Mouse (Mus musculus) midbrain, embryonic 10.5 days (tissue): ENCODE measurements at regions not wholly inside any gene's neighbourhood (a gene's known extent, or its start where the extent isn't known, plus 50 kb on each side); places are given as distances from the start of the nearest gene placed in this dataset.

Source experiments
- DNase-seq: peaks from one replicate; pipeline ENCODE4 v3.0.0-alpha.2; 2017; ENCODE audit warnings: low spot score
- H3K27ac ChIP-seq: fragments of 300-500 bp; sonication (generic); replicated peaks from 2 replicates; pipeline ENCODE4 v1.5.1; 2016; ENCODE audit warnings: mild to moderate bottlenecking
- H3K27me3 ChIP-seq: fragments of 300-500 bp; sonication (generic); 2 replicates; pipeline ENCODE4 v1.6.1; 2016; ENCODE audit warnings: low read depth, mild to moderate bottlenecking; ENCODE audit not compliant: poor library complexity, severe bottlenecking
- H3K36me3 ChIP-seq: fragments of 300-500 bp; sonication (generic); 2 replicates; pipeline ENCODE4 v1.6.1; 2016; ENCODE audit warnings: mild to moderate bottlenecking, moderate library complexity
- H3K4me1 ChIP-seq: fragments of 300-500 bp; sonication (generic); 2 replicates; pipeline ENCODE4 v1.6.1; 2016
- H3K4me3 ChIP-seq: fragments of 300-500 bp; sonication (generic); 2 replicates; pipeline ENCODE4 v1.5.1; 2016; ENCODE audit warnings: mild to moderate bottlenecking, moderate library complexity
- H3K9me3 ChIP-seq: fragments of 300-500 bp; sonication (generic); replicated peaks from 2 replicates; pipeline ENCODE4 v1.6.1; 2016; ENCODE audit warnings: mild to moderate bottlenecking
- WGBS: fragments of 180-500 bp; shearing (Covaris S2); methylation state at CpG from one replicate; pipeline ENCODE4 v1.1.7; 2016; 5-methylcytosine and 5-hydroxymethylcytosine counted together

DNA sequence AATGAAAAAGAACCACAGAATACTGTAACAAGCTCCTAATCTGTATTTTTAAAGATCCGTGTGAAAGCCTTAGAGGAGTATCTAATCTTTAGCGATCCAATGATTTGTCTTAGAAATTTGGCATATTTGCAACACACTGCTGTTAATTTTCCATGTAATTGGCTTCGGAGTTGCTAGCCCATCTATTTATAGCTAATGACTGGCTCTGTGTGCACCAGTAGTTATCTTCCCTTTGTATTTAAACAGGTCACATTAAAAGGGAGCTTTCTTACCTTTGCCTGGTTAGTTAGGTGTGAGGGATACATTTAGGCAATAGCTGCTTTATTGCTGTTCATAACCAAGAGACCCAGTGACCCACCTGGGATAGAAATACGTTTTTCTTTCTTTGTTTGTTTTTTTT lies 256.3 kb upstream of the Mme start:
- Histone ChIP-seq H3K4me3 (no peak overlapping the region), H3K27me3 (no peaks in the 10 kb centered on the region), H3K27ac (no peak overlapping the region), H3K9me3 (no peaks in the 10 kb centered on the region), H3K36me3 (no peaks in the 10 kb centered on the region), H3K4me1 (no peaks in the 10 kb centered on the region)
- no peak for DNase-seq
- WGBS: 81% methylated on average over 4 of the region's 4 CpGs

DNA sequence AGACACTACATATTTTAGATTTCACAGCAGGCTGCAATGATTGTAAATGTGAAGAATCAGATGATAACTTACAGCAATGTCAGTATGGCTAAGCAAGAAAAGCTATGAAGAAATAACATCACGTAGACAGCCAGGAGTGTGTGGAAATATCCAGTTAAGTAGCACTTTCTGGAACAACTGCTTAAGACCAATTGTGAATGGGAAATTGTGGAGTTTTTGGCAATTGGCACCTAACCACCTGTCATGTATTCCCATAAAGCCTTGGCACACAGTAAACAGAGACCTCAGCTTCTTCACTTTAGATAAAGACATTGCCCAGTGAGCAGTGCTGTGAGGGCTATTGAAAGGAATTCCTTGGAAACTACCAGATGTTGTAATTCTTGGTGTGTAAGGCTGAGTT lies 264.4 kb upstream of the Mme start:
- no peak for DNase-seq
- no peaks in the 10 kb centered on the region for H3K4me1 ChIP-seq
- 88% methylated on average over 1 of the region's 1 CpGs for WGBS

DNA sequence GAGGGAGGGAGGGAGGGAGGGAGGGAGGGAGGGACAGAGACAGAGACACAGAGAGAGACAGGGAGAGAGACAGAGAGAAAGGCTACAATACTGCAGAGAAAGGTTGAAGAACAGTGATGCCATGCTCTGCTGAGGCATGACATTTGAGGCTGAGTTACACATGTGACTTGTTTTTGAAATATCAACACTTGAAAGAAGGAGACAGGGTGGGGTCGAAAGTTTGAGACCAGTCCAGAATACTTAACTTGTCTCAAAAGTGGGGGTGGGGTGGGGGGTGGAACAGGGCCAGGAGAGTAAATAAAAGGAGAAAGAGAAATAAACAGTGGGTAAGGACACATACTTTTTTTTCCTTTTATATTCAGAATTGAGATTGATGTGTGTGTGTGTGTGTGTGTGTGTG lies 278.1 kb upstream of the Mme start:
- 65% methylated on average over 1 of the region's 1 CpGs for WGBS
- H3K27me3 ChIP-seq: no peaks in the 10 kb centered on the region
- no peak for DNase-seq
- no peaks in the 10 kb centered on the region for H3K4me1 ChIP-seq
- no peak overlapping the region for H3K27ac ChIP-seq
- no peak overlapping the region for H3K4me3 ChIP-seq
- H3K36me3 ChIP-seq: no peaks in the 10 kb centered on the region
- H3K9me3 ChIP-seq: no peaks in the 10 kb centered on the region

More for the DNA sequence above, 264.4 kb upstream of the Mme start:
- Histone ChIP-seq H3K27me3 (no peaks in the 10 kb centered on the region), H3K9me3 (no peaks in the 10 kb centered on the region), H3K27ac (no peak overlapping the region), H3K36me3 (no peaks in the 10 kb centered on the region), H3K4me3 (no peak overlapping the region)

DNA sequence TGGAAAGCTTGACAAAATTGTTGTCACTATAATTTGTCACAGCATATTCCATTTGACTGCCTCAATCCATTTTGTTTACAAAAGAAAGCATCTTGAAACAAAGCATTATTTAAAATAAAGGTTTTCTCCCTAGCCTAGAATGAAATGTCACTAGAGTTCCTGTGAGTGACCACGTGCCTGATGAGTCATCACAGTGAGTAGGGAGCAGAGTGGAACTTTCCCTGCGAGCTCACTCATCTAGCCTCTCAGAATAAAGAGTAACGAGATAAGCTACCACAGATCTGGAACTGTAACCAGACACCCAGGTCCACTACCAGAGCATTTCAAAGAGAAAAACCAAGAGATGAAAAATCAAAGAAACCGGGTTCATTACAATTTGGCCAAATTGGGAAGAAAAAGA lies 278.7 kb upstream of the Mme start:
- 70% methylated on average over 4 of the region's 4 CpGs for WGBS
- H3K4me1 ChIP-seq: no peaks in the 10 kb centered on the region
- no peak for DNase-seq
- H3K36me3 ChIP-seq: no peaks in the 10 kb centered on the region
- H3K9me3 ChIP-seq: no peaks in the 10 kb centered on the region
- no peak overlapping the region for H3K27ac ChIP-seq
- H3K4me3 ChIP-seq: no peak overlapping the region
- H3K27me3 ChIP-seq: no peaks in the 10 kb centered on the region

DNA sequence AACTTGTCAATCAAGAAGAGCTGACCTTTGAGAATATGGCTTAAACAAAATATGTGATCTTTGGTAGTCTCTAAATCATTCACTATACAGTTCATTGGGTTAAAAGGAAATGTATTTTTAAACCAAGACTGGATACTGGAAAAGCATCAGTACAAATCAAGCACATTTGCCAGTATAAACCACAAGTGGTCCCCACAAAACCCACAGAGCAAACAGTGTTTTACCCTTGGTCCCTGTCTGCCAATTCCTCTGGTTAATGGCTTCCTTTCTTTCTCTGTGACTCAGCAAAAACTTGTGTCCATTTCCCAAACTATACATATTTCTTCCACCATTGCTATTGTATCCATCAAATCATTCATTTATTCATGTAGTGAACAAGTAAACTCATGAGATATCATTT lies 296.0 kb upstream of the Mme start:
- no peaks in the 10 kb centered on the region for H3K27me3 ChIP-seq
- H3K4me3 ChIP-seq: no peak overlapping the region
- H3K9me3 ChIP-seq: no peaks in the 10 kb centered on the region
- no peak overlapping the region for H3K27ac ChIP-seq
- no peak for DNase-seq
- H3K36me3 ChIP-seq: no peaks in the 10 kb centered on the region
- peaks cover 10% of the 10 kb centered on the region; the same call in 1 of the 2 replicates for H3K4me1 ChIP-seq

DNA sequence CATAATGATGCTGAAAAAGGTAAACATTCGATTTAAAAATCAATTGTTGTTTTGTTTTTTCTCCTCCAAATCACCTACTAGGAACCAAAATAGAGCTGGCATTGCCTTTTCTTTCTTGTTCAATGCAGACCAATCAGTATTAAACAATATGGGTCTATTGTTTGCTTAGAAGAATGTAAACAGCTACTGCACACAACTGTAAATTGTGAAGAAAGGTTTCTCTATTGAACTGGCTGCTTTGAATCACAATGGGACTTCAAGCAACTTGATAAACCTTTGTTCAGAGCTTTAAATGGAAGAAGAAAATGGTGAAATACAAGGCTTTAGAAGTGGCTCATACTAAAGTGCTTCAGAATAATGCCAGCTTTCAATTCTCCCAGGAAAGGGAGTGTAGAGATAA lies 302.7 kb upstream of the Mme start:
- no peak for DNase-seq
- Histone ChIP-seq H3K4me1 (0 out of 2 replicates have a peak, but pooled peaks cover 7% of the 10 kb centered on the region), H3K36me3 (no peaks in the 10 kb centered on the region), H3K27ac (no peak overlapping the region), H3K9me3 (no peaks in the 10 kb centered on the region), H3K4me3 (no peak overlapping the region), H3K27me3 (no peaks in the 10 kb centered on the region)
- WGBS: 81% methylated on average over 1 of the region's 1 CpGs

DNA sequence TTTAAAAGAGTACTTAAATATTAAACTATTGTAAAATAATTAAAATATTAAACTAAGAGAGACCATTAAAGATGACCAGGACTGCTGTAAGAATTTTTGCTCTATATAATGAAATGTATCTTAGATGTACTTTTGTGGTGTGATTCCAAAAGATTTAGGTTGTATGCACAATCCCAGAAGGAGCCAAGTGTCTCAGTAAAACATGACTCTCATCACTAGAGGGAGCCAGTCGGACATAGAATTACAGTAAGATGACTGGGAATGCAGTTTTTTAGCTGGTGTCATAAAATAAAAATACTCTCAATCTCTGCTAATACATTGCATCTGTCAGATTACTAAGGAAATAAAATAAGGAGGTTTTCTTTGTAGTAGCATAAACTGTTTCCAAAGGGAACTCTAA lies 316.9 kb upstream of the Mme start:
- no peaks in the 10 kb centered on the region for H3K36me3 ChIP-seq
- no peaks in the 10 kb centered on the region for H3K27me3 ChIP-seq
- WGBS: 5% methylated on average over 1 of the region's 1 CpGs
- no peaks in the 10 kb centered on the region for H3K4me1 ChIP-seq
- no peak overlapping the region for H3K4me3 ChIP-seq
- no peaks in the 10 kb centered on the region for H3K9me3 ChIP-seq
- no peak for DNase-seq
- H3K27ac ChIP-seq: no peak overlapping the region

DNA sequence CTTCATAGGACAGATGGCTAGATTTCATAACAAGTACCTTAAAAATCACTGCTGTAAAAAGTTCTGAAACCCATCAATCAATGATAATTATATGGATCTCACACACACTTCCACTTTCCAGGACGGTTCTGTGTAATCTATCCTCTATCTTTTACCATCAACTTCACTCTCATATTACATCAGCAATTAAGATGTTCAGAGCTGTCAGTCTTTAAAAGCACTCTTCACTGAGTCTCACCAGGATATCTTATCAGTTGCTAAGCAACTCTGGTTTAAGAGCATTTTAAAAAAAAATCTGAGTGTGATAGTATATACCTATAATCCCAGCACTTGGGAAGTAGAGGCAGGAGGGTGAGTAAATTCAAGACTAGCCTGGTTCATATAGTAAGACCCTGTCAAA lies 312.0 kb upstream of the Gpr149 start:
- H3K27me3 ChIP-seq: no peaks in the 10 kb centered on the region
- 54% methylated on average over 1 of the region's 1 CpGs for WGBS
- no peak for DNase-seq
- H3K9me3 ChIP-seq: no peaks in the 10 kb centered on the region
- no peaks in the 10 kb centered on the region for H3K36me3 ChIP-seq
- no peaks in the 10 kb centered on the region for H3K4me1 ChIP-seq
- no peak overlapping the region for H3K27ac ChIP-seq
- H3K4me3 ChIP-seq: no peak overlapping the region

DNA sequence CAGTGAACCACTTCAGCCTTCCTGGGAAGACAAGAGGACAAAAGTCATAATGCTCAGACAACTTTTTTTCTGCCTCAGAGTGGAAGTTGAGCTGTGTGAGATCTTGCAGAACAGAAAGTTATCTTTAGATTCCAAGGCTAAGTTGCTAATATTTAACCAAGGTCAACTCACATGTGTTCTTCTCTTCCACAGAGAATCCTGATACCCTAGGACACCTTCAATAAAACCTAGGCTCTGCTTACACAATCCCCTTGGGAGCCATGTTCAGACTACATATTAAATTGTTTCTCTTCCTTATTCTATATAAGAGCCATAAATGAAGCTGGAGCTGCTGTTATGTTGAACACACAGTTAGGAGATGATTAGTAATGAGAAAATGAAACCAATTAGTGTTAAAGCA lies 280.2 kb upstream of the Gpr149 start:
- no peaks in the 10 kb centered on the region for H3K36me3 ChIP-seq
- H3K9me3 ChIP-seq: no peaks in the 10 kb centered on the region
- DNase-seq: no peak
- H3K4me1 ChIP-seq: no peaks in the 10 kb centered on the region
- no peak overlapping the region for H3K4me3 ChIP-seq
- H3K27me3 ChIP-seq: no peaks in the 10 kb centered on the region
- no peak overlapping the region for H3K27ac ChIP-seq

DNA sequence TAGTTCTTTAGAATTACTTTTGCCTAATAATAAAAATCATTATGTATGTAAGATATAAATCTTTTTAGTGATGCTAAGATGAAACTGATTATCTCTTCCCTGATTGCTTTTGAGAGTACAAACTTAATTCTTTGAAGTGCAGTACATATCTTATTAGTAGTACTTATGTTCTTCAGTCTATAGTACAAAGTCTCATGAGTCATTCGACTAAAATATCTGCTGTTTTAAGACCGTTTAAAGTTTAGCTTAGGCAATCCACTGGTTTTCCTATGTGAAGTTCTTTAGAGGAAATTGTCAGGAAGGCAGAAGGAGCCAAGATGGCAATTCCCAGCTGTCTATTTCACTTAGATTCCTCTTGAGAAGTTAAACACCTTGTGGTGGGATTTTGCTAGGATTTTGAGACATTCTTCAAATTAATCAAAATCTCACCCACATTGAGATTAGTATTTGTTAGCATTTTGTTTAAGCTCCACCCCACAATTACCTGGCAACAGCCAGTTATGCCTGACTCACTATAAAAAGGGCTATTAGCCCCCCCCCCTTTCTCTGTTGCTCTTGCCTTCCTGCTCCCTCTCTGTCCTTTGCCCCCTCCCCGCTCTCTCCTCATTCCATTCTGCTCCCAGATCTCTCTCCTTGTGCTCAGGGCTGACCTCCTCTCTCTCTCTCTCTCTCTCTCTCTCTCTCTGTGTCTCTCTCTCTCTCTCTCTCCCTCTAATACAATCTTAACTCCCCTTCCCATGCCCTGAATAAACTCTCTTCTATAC lies 277.6 kb upstream of the Gpr149 start:
- no peaks in the 10 kb centered on the region for H3K36me3 ChIP-seq
- no peaks in the 10 kb centered on the region for H3K9me3 ChIP-seq
- H3K27ac ChIP-seq: no peak overlapping the region
- H3K27me3 ChIP-seq: no peaks in the 10 kb centered on the region
- DNase-seq: no peak
- H3K4me1 ChIP-seq: no peaks in the 10 kb centered on the region
- 92% methylated on average over 3 of the region's 3 CpGs for WGBS
- no peak overlapping the region for H3K4me3 ChIP-seq

DNA sequence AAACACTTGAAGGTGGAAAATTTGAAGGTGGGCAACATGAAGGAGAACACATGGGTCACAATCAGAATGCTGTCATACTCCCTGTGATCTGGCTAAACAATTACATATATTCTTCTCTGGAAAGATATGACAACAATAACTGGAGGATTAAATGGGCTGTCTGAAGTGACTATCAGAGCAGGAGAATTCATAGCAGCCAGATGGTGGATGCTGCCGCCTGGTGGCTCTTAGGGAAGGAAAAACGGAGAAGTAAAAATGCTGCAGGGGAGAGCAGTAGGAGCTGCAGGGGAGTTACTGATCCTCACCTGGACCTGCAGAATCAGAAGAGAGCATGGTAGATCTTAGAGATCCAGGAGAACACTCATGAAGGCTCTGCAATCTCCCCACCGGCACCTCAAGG lies 255.8 kb upstream of the Gpr149 start:
- Histone ChIP-seq H3K4me1 (no peaks in the 10 kb centered on the region), H3K27me3 (no peaks in the 10 kb centered on the region), H3K4me3 (no peak overlapping the region), H3K36me3 (no peaks in the 10 kb centered on the region), H3K9me3 (no peaks in the 10 kb centered on the region), H3K27ac (no peak overlapping the region)
- DNase-seq: peak; percentile 36
- 24% methylated on average over 3 of the region's 3 CpGs for WGBS

DNA sequence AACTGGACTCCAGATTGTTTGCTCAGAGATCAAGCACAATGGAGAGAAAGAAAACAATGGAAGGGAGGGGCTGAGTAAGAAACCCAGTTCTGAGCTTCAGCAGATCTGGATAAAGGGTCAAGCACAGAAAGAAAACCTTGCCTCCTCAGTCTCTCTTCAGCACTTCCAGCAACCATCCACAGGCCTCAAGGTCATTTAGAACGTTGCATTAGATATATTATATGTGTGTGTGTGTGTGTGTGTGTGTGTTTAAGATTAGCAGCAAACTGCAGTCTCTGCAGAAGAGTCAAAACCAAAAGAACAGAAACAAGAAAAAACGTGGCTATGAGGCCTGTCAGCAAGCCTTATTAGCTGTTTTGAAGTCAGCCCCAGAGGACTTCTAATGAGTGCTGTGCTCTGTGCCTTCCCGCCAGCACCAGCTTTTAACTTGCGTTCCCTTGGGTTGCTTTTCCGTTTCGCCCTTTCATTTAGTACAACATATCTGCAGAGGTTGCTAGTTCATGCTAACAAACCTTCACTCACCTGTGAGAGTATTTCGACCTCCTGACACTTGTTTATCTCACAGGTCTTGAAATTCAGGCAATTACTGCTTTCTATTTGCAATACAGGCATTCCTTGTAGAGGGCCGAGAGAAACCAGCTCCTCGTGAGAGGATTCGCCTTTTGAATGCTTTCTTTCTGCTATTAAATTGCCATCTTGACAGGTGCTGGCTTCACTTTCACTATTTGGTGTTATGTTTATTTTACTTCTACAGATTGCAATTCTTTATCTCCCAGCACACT lies 230.9 kb upstream of the Gpr149 start:
- no peaks in the 10 kb centered on the region for H3K36me3 ChIP-seq
- H3K27ac ChIP-seq: no peak overlapping the region
- no peak for DNase-seq
- H3K27me3 ChIP-seq: no peaks in the 10 kb centered on the region
- no peak overlapping the region for H3K4me3 ChIP-seq
- H3K9me3 ChIP-seq: no peaks in the 10 kb centered on the region
- 74% methylated on average over 10 of the region's 10 CpGs for WGBS
- peaks cover 3% of the 10 kb centered on the region; the same call in 1 of the 2 replicates for H3K4me1 ChIP-seq

DNA sequence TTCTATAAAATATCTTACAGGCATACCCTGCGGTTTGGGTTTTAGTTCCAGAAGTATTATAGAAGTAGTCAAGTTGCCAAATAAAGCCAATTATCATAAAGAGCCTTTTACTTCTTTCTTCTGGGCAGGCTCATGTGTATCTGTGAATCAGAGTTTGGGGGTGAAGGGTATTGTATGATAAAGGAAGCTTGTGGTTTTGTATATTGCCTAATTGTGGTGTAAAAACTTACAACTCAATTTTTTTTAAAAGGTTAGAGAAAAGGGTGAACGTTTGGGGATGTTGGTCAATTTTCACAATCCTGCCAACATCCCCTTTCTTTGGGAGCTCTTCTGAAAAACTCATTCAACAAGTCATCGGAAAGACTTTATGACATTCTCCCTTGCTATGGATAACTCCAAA lies 219.0 kb upstream of the Gpr149 start:
- WGBS: 86% methylated on average over 3 of the region's 3 CpGs
- Histone ChIP-seq H3K27ac (no peak overlapping the region), H3K4me1 (no peaks in the 10 kb centered on the region), H3K27me3 (no peaks in the 10 kb centered on the region), H3K9me3 (no peaks in the 10 kb centered on the region), H3K4me3 (no peak overlapping the region), H3K36me3 (no peaks in the 10 kb centered on the region)
- DNase-seq: no peak
